Mouse (Mus musculus) adrenal gland, adult 18-20 months (tissue): ENCODE data around the gene Zfand4. TPM values are rescaled to one million over a fixed set of nuclear protein-coding genes. Genes with fewer than 3 reads are reported as not detected.
"Not testable (repeated sequence)": the region's sequence is repeated elsewhere in the genome, so short reads cannot be mapped to it uniquely, and the experiment has no call there.

Experiments
- DNase-seq, 2 experiments: peaks; one replicate each; pipeline ENCODE4 v3.0.0; 2021 to 2022; ENCODE audit warnings: low spot score in 2 of 2
- total RNA-seq, 2 experiments: library from RNA; stranded (reverse); gene quantifications; 1 replicate in 1 of 2; 2 replicates in 1 of 2; pipeline ENCODE4 v1.2.3; 2021

Gene Zfand4
- total RNA-seq, 2 experiments from 2014 or later: 0.58 to 0.76 TPM

DNA sequence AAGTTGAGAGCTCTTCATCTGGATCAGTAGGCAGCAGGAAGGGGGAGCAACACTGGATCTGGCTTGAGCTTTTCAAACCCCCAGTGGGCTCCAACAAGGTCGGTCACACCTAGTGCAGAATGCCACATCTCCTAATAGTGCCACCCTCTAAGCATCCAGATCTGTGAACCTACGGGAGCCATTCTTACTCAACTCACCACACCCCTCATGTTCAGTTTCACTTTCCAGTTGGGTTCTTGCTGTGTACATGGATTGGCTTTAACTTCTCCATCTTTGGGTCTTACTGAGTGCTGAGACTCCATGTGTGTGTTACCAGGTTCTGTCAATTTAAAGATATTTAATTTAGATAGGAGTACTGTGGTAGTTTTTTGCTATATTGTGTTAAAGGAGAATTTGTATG lies 47.4 kb downstream of the Zfand4 start:
- DNase-seq: no peak

GRCm38 (mm10) chr6:116319259-116319658 lies 55.2 kb downstream of the Zfand4 start:
- DNase-seq: no peak

DNA sequence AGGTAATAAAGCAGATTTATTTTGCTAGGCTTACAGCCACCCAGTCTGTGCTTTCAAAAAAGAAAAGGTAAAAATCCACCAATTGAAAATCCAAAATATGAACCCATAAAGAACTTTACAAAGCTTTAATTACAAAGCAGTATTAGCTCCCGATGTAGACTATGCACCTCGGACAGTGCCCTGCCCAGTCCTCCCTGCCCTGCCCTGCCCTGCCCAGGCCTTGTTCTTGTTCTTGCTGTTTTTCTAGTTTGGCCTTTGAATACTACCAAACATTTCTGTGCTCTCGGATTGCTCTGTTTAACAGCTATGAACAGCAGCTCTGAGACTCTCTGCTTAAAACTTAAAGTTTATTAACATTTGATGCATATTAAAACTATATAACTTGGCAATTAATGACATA lies 62.6 kb downstream of the Zfand4 start:
- no peak for DNase-seq

DNA sequence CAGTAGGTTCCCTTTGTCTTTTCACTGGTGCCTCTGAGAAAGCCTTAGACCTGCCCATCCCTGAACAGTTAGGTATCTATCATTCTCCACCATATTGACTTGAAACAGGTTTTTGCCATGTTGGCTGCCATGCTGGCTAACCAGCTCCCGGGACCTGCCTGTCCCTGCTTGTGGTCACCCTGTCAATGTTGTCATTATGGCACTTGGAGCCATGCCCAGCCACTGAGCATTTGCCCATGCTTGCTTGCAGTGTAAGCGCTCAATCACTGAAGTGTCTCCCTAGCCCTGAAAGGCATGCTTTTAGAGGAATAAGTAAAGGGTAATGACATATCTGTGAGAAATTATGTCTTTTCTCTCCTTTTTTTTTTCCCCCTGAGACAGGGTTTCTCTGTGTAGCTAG lies 67.4 kb downstream of the Zfand4 start:
- no peak for DNase-seq

GRCm38 (mm10) chr6:116337466-116337834 lies 73.4 kb downstream of the Zfand4 start:
- DNase-seq: no peak

DNA sequence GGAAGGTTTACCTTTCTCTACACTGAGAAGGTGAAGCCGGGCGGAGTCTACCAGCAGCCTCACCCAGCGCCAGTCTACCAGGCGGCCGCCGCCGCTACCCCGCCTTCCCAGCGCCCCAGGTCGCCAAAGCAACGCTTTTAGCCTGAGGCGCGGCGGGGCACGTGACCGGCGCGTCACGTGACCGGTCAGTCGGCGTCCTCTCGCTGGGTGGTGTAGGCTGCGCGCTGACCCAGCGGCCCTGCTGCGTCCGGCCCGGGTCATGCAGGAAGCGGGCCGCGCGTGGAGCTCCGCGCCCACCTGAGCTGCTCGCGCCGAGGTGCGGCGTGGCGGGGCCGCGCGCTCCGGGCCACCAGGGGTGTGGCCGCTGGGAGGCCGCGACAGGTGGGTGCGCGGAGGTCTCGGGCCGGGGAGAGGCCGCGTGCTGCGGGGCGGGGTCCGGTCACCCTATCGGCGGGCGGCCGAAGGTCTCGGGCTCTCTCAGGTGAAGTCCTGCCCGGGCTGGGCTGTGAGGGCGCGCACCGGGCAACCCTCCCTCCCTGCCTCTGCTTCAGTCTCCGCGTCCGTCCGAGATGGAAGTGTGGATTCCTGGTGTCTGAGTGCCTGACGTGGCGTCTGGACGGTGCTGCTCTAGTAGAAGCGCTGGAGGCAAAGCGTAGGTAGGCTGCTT lies 73.9 kb downstream of the Zfand4 start, which contains the start of gene March8:
Gene March8 (plus strand): TSS at position 190 of the 667 bp plus-strand sequence.
- DNase-seq: peak; percentile 88 to 89

GRCm38 (mm10) chr6:116338520-116338919 lies 74.5 kb downstream of the Zfand4 start:
- DNase-seq: no peak

DNA sequence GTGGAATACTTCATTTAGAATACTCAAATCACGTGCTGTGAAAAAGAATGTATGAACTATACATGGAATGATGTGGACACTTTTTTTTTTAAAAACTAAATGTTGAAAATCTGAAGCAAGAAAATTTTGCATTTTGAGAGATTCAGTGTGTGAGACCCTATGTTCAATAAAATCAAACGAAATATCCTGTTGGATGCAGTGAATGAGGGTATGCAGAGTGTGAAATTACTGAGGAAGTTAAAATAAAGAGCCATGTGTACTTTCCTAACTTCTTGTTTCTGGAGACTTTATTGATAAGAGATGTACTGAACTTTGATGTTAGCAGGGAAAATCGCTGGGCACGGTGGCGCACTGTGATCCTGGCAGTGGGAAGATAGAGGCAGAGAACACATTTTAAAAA lies 75.1 kb downstream of the Zfand4 start:
- DNase-seq: no peak

DNA sequence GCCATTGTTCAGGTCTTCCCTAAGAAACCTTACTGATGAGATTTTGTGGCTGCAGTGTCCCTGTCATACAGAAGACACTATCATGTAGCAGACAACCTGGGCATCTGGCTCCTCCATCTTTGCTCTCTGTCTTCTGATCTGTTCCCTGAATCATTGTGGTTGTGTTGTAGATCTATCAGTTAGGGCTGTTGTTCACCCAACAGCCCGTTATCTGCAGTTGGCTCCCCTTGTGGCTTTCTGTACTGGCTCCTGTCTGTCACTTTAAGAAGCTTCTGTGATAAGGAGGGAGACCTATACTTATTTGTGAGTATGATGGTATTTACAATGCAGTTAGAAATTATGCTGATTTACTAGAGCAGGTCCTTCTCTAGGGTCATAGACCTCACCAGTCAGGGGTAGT lies 76.5 kb downstream of the Zfand4 start:
- DNase-seq: no peak

DNA sequence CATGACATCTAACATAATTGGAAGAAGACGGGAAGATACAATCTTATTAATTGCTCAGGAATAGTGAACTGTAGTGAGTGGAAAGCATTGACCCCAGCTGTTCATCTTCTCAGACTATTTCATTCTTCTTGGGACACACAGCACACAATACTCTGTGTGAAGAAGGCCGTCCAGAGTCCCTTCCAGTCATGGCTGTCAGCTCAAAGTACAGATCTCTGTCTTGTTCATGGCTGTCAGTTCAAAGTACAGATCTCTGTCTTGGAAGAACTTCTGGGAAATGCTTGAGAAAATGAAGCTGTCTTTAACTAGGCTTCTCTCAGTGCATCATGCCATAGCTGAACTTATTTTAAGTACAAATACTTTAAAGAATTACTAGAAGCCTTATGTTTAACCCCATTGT lies 83.9 kb downstream of the Zfand4 start:
- no peak for DNase-seq

DNA sequence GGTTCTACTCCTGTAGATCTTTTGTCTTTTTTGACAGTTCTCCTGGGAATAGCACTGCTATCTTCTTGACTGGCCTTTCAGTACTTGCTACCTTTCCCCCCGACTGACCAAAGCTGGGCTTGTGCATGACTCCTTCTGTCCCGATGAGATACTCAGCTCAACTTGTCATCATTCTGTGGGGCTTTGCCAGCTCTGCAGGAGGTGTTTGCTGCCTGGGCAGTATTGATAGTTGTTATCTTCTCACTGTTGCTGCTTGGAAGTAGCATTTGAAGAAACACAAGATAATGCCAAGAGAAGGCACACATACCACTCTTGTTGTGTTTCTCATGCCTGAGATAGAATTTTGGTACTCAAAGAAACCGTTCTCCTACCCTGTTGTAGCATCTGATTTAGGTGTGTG lies 86.0 kb downstream of the Zfand4 start:
- DNase-seq: no peak

DNA sequence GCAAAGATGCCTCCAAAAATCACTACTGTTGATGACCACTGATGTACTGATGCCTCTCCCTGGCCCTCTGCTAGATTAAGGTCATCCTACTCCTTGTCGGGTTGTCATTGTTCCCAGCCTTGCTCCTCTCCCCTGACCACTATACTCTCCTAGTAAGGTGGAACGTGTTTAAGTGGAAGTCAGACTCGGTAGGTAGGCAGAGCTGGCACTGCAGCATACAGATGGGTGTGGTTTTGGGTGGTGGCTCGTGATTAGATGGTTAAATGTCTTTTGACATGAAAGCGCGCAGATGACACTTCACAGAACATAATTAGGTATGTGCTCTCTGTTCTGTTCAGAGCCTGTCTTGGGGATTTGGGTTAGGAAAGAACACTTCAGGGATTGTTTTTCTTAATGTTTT lies 86.6 kb downstream of the Zfand4 start:
- no peak for DNase-seq

DNA sequence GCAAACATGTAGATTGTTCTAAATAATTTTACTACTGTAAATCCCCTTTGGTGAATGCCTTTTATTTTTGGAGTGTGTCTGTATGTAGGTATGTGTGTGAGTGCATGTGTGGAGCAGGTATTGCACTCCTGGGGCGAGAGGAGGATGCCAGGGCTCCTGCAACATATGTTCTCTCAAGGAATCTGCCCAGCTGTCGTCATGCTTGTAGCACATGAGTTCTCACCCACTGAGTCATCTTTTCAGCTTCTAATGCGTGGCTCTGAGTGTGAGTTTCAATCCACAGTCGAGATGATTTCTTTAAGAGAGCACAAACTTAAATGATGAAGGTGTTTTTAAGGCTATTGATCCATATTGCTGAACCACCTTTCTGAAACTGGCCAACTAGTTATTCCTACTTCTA lies 87.5 kb downstream of the Zfand4 start:
- no peak for DNase-seq

- no peak for DNase-seq
Measured at GRCm38 (mm10) chr6:116353428-116353827, 89.4 kb downstream of the Zfand4 start.

- DNase-seq: not testable (repeated sequence)
Measured at GRCm38 (mm10) chr6:116356311-116356947, 92.4 kb downstream of the Zfand4 start.

DNA sequence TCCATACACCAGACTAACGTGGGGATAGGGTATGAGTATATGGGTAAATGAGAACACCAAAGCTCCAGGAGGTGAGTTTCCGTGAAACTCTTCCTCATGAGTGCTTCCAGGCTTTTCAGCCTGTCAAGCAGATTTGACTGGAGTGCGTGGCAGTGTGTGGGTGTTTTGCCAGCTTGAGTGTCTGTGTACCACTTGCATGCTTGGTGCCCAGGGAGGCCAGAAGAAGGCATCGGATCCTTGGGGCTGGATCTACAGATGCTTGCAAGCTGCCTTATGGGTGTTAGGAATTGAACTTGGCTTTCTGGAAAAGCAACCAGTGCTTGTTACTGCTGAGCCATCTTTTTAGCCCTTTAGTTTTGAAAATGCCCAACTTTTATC lies 92.9 kb downstream of the Zfand4 start:
- DNase-seq: no peak

DNA sequence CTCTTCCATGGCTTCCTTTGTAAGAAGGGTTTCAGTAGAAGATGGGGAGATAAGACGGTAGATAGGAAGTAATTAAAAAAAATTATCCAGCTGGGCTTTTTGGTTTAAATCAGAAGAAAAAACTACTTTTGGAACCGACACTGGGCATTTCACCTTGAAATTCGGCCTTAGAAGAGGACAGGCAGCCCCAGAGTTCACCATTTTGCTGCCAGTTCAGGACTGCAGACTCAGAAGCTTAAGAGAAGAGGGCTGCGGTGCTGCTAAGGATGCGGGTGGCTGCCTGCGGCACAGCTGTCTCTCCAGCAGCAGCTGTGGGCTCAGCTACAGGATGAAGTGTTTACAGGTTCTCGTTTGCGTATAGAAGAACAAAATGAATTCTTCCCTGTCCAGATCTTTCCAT lies 94.0 kb downstream of the Zfand4 start:
- DNase-seq: no peak

- DNase-seq: no peak
Measured at GRCm38 (mm10) chr6:116359256-116359655, 95.2 kb downstream of the Zfand4 start.

GRCm38 (mm10) chr6:116361463-116361862 lies 97.4 kb downstream of the Zfand4 start:
- DNase-seq: no peak

- DNase-seq: no peak
Measured at GRCm38 (mm10) chr6:116361993-116362392, 98.0 kb downstream of the Zfand4 start.

DNA sequence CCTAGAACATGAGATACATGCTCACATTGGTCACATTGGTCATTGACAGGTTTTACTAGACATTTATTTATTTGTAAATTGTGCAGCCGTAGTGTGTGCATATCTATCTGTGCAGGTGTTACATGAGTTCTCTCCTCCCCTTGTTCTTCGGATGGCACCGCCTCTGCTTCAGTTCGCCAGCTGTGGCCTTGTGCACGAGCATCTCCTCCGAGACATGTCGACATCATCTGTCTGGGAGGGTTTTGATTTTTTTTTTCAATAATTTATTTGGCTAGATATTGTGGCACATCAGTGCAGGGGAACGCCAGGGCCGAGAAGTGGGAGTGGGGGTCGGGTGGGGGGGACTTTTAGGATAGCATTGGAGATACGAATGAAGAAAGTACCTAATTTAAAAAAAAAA lies 103.9 kb downstream of the Zfand4 start:
- no peak for DNase-seq

- no peak for DNase-seq
Measured at GRCm38 (mm10) chr6:116369811-116370210, 105.8 kb downstream of the Zfand4 start.
